Mouse (Mus musculus) heart, postnatal 36 days (tissue): ENCODE measurements around the gene Zfp974. TPM values are rescaled to one million over a fixed set of nuclear protein-coding genes. Genes with fewer than 3 reads are reported as not detected.
"Not testable (repeated sequence)": the region's sequence is repeated elsewhere in the genome, so short reads cannot be mapped to it uniquely, and the experiment has no call there.

Experiments
- DNase-seq, 2 experiments: peaks; one replicate each; pipeline ENCODE4 v3.0.0; 2021 to 2022
- intact Hi-C: fragments of 180-260 bp; cut with DNase I; formaldehyde crosslinking; loops from one replicate; pipeline ENCODE4 v1.15.1; 2025
- total RNA-seq, 2 experiments: library from RNA; stranded (reverse); gene quantifications; 2 replicates each; pipeline ENCODE4 v1.2.3; 2021

Zfp974 gene
- total RNA-seq = 1 to 10 TPM; 4.4 to 5.3 TPM

- DNase-seq = peak; percentile 58 to 61
Observed at GRCm38 (mm10) chr7:27928818-27929695, at the start of gene Zfp974. Gene Zfp974 (minus strand): TSS chr7:27929460.

GRCm38 (mm10) chr7:27949451-27949850 is 20.2 kb upstream of the Zfp974 start:
- intact Hi-C loops = not testable (repeated sequence)

More at GRCm38 (mm10) chr7:27928818-27929695, at the start of gene Zfp974:
- intact Hi-C loops = loop anchor here (2.0 to 10.0 kb wide), 4 partner anchors 68 to 202 kb away; partner anchors contain the start of genes Zfp59 and Zfp626

GRCm38 (mm10) chr7:27941869-27942268 is 12.6 kb upstream of the Zfp974 start:
- intact Hi-C loops = loop anchor here (2.0 kb wide), 1 partner anchor 215 kb away; no protein-coding TSS in a partner anchor
- DNase-seq = peak in 1 of 2 experiments; percentile 24

More at GRCm38 (mm10) chr7:27949451-27949850, 20.2 kb upstream of the Zfp974 start:
- DNase-seq = not testable (repeated sequence)

- DNase-seq, intact Hi-C loops: not testable (repeated sequence)
Observed at GRCm38 (mm10) chr7:27933800-27934158, 4.5 kb upstream of the Zfp974 start.

GRCm38 (mm10) chr7:27933050-27933799 is 4.0 kb upstream of the Zfp974 start:
- intact Hi-C loops = no loop called here
- DNase-seq = no peak

- intact Hi-C loops = loop anchor here (5.0 to 10.0 kb wide), 3 partner anchors 90 to 200 kb away; partner anchors contain the start of genes Zfp59 and Zfp626
- DNase-seq = not testable (repeated sequence)
Observed at GRCm38 (mm10) chr7:27927041-27927440, 2.2 kb downstream of the Zfp974 start.

- DNase-seq = not testable (repeated sequence)
- intact Hi-C loops = loop anchor here (1.0 kb wide), 1 partner anchor 53 kb away; no protein-coding TSS in a partner anchor
Observed at GRCm38 (mm10) chr7:27910952-27911351, 18.3 kb downstream of the Zfp974 start.

- intact Hi-C loops = no loop called here
- no peak for DNase-seq
Observed at GRCm38 (mm10) chr7:27905061-27905848, 24.0 kb downstream of the Zfp974 start.

- DNase-seq = no peak
- intact Hi-C loops = no loop called here
Observed at GRCm38 (mm10) chr7:27900601-27901000, 28.7 kb downstream of the Zfp974 start.

GRCm38 (mm10) chr7:27881721-27882120 is 47.5 kb downstream of the Zfp974 start:
- intact Hi-C loops = no loop called here
- no peak for DNase-seq

GRCm38 (mm10) chr7:27862578-27862977 is 66.7 kb downstream of the Zfp974 start:
- DNase-seq, intact Hi-C loops: not testable (repeated sequence)

- intact Hi-C loops = loop anchor here (2.0 kb wide), 1 partner anchor 68 kb away; the partner anchor contains the start of gene Zfp974
- peak; percentile 73 to 78 for DNase-seq
Observed at GRCm38 (mm10) chr7:27860396-27861235, 68.6 kb downstream of the Zfp974 start.

- DNase-seq = no peak
- intact Hi-C loops = loop anchor here (2.0 kb wide), 1 partner anchor 69 kb away; the partner anchor contains the start of gene Zfp974
Observed at GRCm38 (mm10) chr7:27859301-27860251, 69.7 kb downstream of the Zfp974 start.

Other genes starting within 250 kb of the Zfp974 start
- gene Zfp607b, start 240.1 kb downstream of the Zfp974 start, total RNA-seq = under 1 TPM; 0.44 to 0.60 TPM
- 1 to 10 TPM; 7.9 to 8.3 TPM for gene Zfp60, start 198.1 kb downstream of the Zfp974 start, total RNA-seq
- 1 to 10 TPM; 4.4 to 4.9 TPM for gene Zfp626, start 122.3 kb downstream of the Zfp974 start, total RNA-seq
- 1 to 10 TPM; 2.4 to 2.7 TPM for gene Zfp59, start 90.9 kb downstream of the Zfp974 start, total RNA-seq
- gene Zfp607a, start 71.9 kb downstream of the Zfp974 start, total RNA-seq = 1 to 10 TPM; 3.3 to 3.9 TPM
- gene Zfp780b, start 49.7 kb upstream of the Zfp974 start, total RNA-seq = 1 to 10 TPM; 7.1 to 7.9 TPM
- under 1 TPM; 0.79 to 0.86 TPM for gene Zfp850, start 84.7 kb upstream of the Zfp974 start, total RNA-seq
- 10 to 100 TPM; 88.9 to 91.6 TPM for gene Psmc4, start 120.6 kb upstream of the Zfp974 start, total RNA-seq
- not detected for gene Fcgbp, start 141.8 kb upstream of the Zfp974 start, total RNA-seq
- gene 9530053A07Rik, start 200.0 kb upstream of the Zfp974 start, total RNA-seq = not detected
- gene Fbl, start 240.2 kb upstream of the Zfp974 start, total RNA-seq = 10 to 100 TPM; 32.0 to 33.5 TPM